Mouse (Mus musculus) liver, embryonic 16.5 days (tissue): ENCODE data around the gene Txnrd2. TPM values are rescaled to one million over a fixed set of nuclear protein-coding genes. Genes with fewer than 3 reads are reported as not detected.

Experiments
- ATAC-seq: fragments of 200-750 bp; cut with Nextera tagmentation; 2 replicates; pipeline ENCODE4 v1.8.0; 2017; ENCODE audit warnings: low read depth, mild to moderate bottlenecking, moderate number of reproducible peaks, moderate library complexity
- H3K27ac ChIP-seq: fragments of 300-500 bp; sonication (generic); 2 replicates; pipeline ENCODE4 v1.5.1; 2014; ENCODE audit warnings: mild to moderate bottlenecking, low read length
- H3K27me3 ChIP-seq: fragments of 300-500 bp; sonication (generic); 2 replicates; pipeline ENCODE4 v1.6.1; 2014; ENCODE audit warnings: low read depth, low read length, mixed read lengths; ENCODE audit not compliant: control insufficient read depth, insufficient read depth
- H3K36me3 ChIP-seq: fragments of 300-500 bp; sonication (generic); 2 replicates; pipeline ENCODE4 v1.6.1; 2014; ENCODE audit warnings: mild to moderate bottlenecking; ENCODE audit not compliant: control insufficient read depth, insufficient read depth
- H3K4me1 ChIP-seq: fragments of 300-500 bp; sonication (generic); 2 replicates; pipeline ENCODE4 v1.6.1; 2014; ENCODE audit warnings: low read depth, low read length, mixed read lengths; ENCODE audit not compliant: control insufficient read depth
- H3K4me2 ChIP-seq: fragments of 300-500 bp; sonication (generic); 2 replicates; pipeline ENCODE4 v1.6.1; 2014; ENCODE audit warnings: low read depth, low read length, mixed read lengths
- H3K4me3 ChIP-seq: fragments of 300-500 bp; sonication (generic); 2 replicates; pipeline ENCODE4 v1.5.1; 2014; ENCODE audit warnings: low read depth, mild to moderate bottlenecking, low read length
- H3K9ac ChIP-seq: fragments of 300-500 bp; sonication (generic); 2 replicates; pipeline ENCODE4 v1.6.1; 2014; ENCODE audit warnings: low read depth, low read length
- H3K9me3 ChIP-seq: fragments of 300-500 bp; sonication (generic); replicated peaks from 2 replicates; pipeline ENCODE4 v1.6.1; 2016; ENCODE audit warnings: low read length; ENCODE audit not compliant: control insufficient read depth
- WGBS: fragments of 180-500 bp; shearing (Covaris S2); extraction: QIAGEN DNeasy Blood & Tissue Kit; methylation state at CpG from one replicate; pipeline ENCODE4 v1.1.7; 2014; ENCODE audit not compliant: insufficient replicate concordance; 5-methylcytosine and 5-hydroxymethylcytosine counted together
- polyA plus RNA-seq: library from polyadenylated mRNA; unstranded; fragments of >200 nt; fragmentation: Nextera tagmentation; extraction: Ambion mirVana; gene quantifications from 2 replicates; pipeline ENCODE4 v1.2.1, GENCODE M21; 2015

The Txnrd2 gene
- polyA plus RNA-seq, 1 experiment from 2014 or later, result 98.3 TPM

DNA sequence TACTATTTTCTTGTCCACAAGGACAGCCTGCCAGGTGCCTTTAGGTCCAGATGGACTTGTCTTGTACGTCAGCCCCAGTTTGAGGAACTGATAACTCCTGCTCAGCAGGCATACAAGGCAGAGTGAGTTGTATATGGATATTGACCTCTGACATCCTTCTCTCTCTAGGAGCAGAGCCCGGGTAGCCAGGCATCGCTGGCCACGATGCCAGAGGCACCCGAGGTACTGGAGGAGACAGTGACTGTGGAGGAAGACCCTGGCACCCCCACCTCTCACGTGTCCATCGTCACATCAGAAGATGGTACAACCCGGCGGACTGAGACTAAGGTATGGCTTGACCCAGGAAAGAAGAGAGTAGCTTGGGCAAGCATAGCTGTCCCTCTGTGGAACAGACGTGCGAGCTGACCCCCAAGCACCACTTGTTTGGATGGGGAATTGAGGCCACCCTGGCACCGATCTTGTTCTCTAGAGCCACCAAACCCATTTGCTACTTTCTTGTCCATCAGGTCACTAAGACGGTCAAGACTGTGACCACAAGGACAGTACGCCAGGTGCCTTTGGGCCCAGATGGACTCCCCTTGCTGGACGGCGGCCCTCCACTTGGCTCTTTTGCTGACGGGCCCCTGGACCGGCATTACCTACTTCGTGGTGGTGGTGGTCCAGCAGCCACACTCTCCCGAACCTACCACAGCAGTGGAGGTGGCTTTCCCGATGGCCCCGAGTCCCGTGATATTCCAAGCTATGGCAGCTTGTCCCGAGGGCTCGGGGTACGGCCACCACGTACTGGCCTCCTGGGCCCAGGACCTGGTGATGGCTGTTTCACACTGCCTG, 29.2 kb upstream of the Txnrd2 start:
- peaks cover 27% of the 10 kb centered on the region for H3K4me1 ChIP-seq
- H3K27me3 ChIP-seq, result no peaks in the 10 kb centered on the region
- H3K36me3 ChIP-seq, result no peaks in the 10 kb centered on the region
- H3K9ac ChIP-seq, result no peak overlapping the region
- no peaks in the 10 kb centered on the region for H3K9me3 ChIP-seq
- no peak for ATAC-seq
- no peak overlapping the region for H3K27ac ChIP-seq
- no peak overlapping the region for H3K4me2 ChIP-seq
- WGBS, result 82% methylated on average over 27 of the region's 27 CpGs
- H3K4me3 ChIP-seq, result no peak overlapping the region

DNA sequence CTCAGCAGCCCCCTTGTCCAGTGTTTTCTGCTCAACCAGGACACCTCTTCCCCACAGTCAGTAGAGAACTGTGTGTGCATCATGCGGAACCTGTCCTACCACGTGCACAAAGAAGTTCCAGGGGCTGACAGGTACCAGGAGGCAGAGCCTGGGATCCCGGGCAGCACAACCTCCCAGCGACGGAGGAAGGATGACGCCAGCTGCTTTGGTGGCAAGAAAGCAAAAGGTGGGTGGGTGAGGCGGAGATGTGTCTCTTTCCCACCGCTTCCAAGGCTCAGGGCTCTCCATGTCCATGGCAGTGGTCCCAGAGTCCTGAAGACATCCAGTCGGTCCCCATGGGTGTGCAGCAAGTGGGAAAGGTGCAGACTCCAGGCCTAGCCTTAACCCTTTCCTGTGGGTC, 26.2 kb upstream of the Txnrd2 start:
- ATAC-seq, result no peak
- Histone ChIP-seq H3K4me3 (no peak overlapping the region), H3K4me1 (peaks cover 8% of the 10 kb centered on the region), H3K4me2 (no peak overlapping the region), H3K27ac (no peak overlapping the region), H3K36me3 (no peaks in the 10 kb centered on the region), H3K27me3 (no peaks in the 10 kb centered on the region), H3K9ac (no peak overlapping the region), H3K9me3 (no peaks in the 10 kb centered on the region)
- WGBS, result 75% methylated on average over 9 of the region's 9 CpGs

DNA sequence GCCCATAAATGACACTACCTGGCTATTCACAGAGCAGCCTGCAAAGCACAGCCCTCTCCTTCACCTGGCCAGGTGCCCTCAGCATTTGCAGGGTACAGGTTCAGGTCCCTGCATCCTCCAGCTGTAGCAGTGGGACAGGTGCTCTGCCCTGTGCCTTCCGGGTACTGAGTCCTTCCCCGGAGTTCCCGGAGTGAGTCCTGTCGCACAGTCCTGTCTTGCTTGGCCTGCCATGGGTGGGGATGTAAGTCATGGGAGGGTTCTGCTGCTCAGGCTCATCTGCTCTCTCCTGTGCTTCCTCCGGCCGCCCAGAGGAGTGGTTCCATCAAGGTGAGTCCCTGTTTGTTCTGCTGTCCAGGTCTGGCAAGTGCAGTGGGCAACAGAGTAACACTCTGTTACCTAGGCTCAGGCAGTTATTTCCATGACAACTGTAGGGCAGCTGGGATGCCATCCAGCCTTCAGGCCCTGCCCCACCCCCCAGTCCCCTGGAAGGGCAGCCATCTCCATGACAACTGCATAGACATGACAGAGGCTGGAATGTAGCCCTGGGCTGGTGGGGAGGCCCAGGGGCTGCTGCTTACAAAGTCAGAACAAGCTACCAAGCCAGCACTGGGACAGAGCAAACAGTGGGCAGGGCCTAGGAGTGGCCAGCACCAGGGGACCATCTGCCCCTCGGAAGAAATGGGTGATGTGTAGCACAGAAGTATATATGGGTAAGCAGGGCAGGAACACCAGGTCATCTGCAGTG, 25.5 kb upstream of the Txnrd2 start:
- no peak for ATAC-seq
- 68% methylated on average over 7 of the region's 7 CpGs for WGBS
- Histone ChIP-seq H3K9ac (no peak overlapping the region), H3K27ac (no peak overlapping the region), H3K4me3 (no peak overlapping the region), H3K4me2 (no peak overlapping the region), H3K27me3 (no peaks in the 10 kb centered on the region), H3K36me3 (no peaks in the 10 kb centered on the region), H3K9me3 (no peaks in the 10 kb centered on the region), H3K4me1 (peaks cover 9% of the 10 kb centered on the region)

DNA sequence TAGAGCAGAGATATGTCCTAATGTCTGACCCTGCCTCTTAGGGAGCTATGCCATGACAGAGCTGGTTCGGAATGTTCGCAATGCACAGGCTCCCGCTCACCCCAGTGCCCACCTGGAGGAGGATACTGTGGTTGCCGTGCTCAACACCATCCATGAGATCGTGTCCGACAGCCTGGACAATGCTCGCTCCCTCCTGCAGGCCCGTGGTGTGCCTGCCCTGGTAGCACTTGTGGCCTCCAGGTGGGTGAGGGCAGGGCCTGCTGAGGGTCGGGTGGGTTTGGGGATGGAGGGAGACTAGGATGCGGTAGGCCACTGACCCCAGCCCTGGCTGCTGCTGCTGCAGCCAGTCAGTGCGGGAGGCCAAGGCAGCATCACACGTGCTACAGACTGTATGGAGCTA, 22.9 kb upstream of the Txnrd2 start:
- 85% methylated on average over 12 of the region's 12 CpGs for WGBS
- ATAC-seq, result no peak

GRCm38 (mm10) chr16:18405091-18405854, 20.9 kb upstream of the Txnrd2 start:
- peak; percentile 31 for ATAC-seq
- WGBS, result 71% methylated on average over 13 of the region's 13 CpGs
- peaks cover 18% of the 10 kb centered on the region for H3K36me3 ChIP-seq

More for the DNA sequence above, 22.9 kb upstream of the Txnrd2 start:
- Histone ChIP-seq H3K4me3 (no peak overlapping the region), H3K27me3 (no peaks in the 10 kb centered on the region), H3K27ac (no peak overlapping the region), H3K9me3 (no peaks in the 10 kb centered on the region), H3K9ac (no peak overlapping the region), H3K36me3 (peaks cover 5% of the 10 kb centered on the region), H3K4me1 (peaks cover 12% of the 10 kb centered on the region), H3K4me2 (no peak overlapping the region)

DNA sequence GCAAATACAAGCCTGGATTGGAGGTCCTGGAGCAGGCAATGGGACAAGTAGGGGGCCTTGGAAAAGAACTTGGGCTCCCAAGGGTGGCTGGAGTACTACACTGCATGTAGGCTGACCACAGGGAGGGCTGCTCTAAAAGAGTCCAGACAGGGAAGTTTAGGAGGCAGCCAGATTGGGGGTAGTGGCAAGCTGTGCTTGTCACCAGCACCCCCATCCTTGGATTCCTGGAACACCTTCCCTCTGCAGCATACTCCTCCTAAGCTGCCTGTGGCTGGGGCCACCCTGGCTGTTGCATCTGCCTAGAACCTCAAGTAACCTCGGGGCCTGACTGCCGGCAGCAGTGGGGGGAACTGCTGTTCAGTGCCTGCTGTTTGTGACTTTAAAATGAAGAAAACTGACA, 20.3 kb upstream of the Txnrd2 start:
- no peak overlapping the region for H3K9ac ChIP-seq
- peaks cover 12% of the 10 kb centered on the region for H3K4me1 ChIP-seq
- H3K27ac ChIP-seq, result no peak overlapping the region
- no peak overlapping the region for H3K4me2 ChIP-seq
- ATAC-seq, result no peak
- H3K9me3 ChIP-seq, result no peaks in the 10 kb centered on the region
- WGBS, result 71% methylated on average over 2 of the region's 2 CpGs
- peaks cover 23% of the 10 kb centered on the region for H3K36me3 ChIP-seq
- H3K4me3 ChIP-seq, result no peak overlapping the region
- H3K27me3 ChIP-seq, result no peaks in the 10 kb centered on the region

More at GRCm38 (mm10) chr16:18405091-18405854, 20.9 kb upstream of the Txnrd2 start:
- Histone ChIP-seq H3K4me2 (no peak overlapping the region), H3K27me3 (no peaks in the 10 kb centered on the region), H3K4me3 (no peak overlapping the region), H3K9ac (no peak overlapping the region), H3K4me1 (peaks cover 12% of the 10 kb centered on the region), H3K9me3 (no peaks in the 10 kb centered on the region), H3K27ac (no peak overlapping the region)

- peaks cover 12% of the 10 kb centered on the region for H3K4me1 ChIP-seq
- 12% methylated on average over 2 of the region's 2 CpGs for WGBS
- H3K4me2 ChIP-seq, result no peak overlapping the region
- ATAC-seq, result peak; percentile 64
- H3K27ac ChIP-seq, result no peak overlapping the region
- peaks cover 27% of the 10 kb centered on the region for H3K36me3 ChIP-seq
- H3K9me3 ChIP-seq, result no peaks in the 10 kb centered on the region
- no peak overlapping the region for H3K9ac ChIP-seq
- no peaks in the 10 kb centered on the region for H3K27me3 ChIP-seq
- H3K4me3 ChIP-seq, result no peak overlapping the region
These were observed 19.9 kb upstream of the Txnrd2 start for GRCm38 (mm10) chr16:18406293-18406692.

DNA sequence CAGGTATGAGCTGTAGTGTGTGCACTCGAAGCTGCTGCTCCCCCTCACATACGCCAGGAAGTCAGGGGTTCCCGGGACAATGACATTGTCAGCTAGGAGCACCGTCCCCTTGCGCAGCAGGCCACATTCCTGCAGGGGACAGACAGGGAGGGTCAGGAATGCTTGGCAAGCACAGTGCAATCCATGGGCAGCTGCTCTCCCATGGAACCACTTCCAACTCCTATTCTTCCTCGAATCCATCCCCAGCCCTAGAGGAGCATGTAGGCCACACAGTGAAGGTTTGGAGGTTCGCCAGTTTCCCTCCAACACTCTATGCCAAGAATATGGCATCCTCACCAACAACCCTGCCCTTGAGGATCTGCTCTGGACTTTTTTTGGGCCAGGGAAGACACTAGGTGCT, 18.3 kb upstream of the Txnrd2 start:
- ATAC-seq, result no peak
- H3K9ac ChIP-seq, result no peak overlapping the region

More for the DNA sequence above, 18.3 kb upstream of the Txnrd2 start:
- no peak overlapping the region for H3K4me2 ChIP-seq
- H3K9me3 ChIP-seq, result no peaks in the 10 kb centered on the region
- no peak overlapping the region for H3K4me3 ChIP-seq
- H3K36me3 ChIP-seq, result peaks cover 35% of the 10 kb centered on the region
- WGBS, result 76% methylated on average over 7 of the region's 7 CpGs
- H3K27me3 ChIP-seq, result no peaks in the 10 kb centered on the region
- peaks cover 12% of the 10 kb centered on the region for H3K4me1 ChIP-seq
- H3K27ac ChIP-seq, result no peak overlapping the region
